Mouse (Mus musculus): ENCODE results near the gene Scnn1a. TPM values are rescaled to one million over a fixed set of nuclear protein-coding genes. Genes with fewer than 3 reads are reported as not detected.

Gene Scnn1a
- polyA plus RNA-seq, 1 experiment from 2014 or later: 0.29 TPM

GRCm38 (mm10) chr6:125286944-125287343 lies 33.5 kb upstream of the Scnn1a start:
- WGBS: 92% methylated on average over 4 of the region's 4 CpGs
- no peaks in the 10 kb centered on the region for H3K36me3 ChIP-seq (ENCODE audit: control insufficient read depth, insufficient read depth, low read length)
- ATAC-seq (no peak), DNase-seq (ENCODE audit: low spot score) (no peak)
- H3K9me3 ChIP-seq (replicated peaks; ENCODE audit: control insufficient read depth, low read length): no peaks in the 10 kb centered on the region
- no peaks in the 10 kb centered on the region for H3K27me3 ChIP-seq (replicated peaks; ENCODE audit: control insufficient read depth, insufficient read depth, low read length)
- H3K27ac ChIP-seq (ENCODE audit: low read depth, low read length): no peak overlapping the region
- H3K4me1 ChIP-seq (ENCODE audit: control insufficient read depth, insufficient read depth, low read length): no peaks in the 10 kb centered on the region
- no peak overlapping the region for H3K4me2 ChIP-seq (ENCODE audit: low read length)
- no peak overlapping the region for H3K4me3 ChIP-seq (ENCODE audit: low read depth, low read length)
- no peak overlapping the region for H3K9ac ChIP-seq (ENCODE audit: low read length)

GRCm38 (mm10) chr6:125288730-125289129 lies 31.7 kb upstream of the Scnn1a start:
- 80% methylated on average over 5 of the region's 5 CpGs for WGBS
- Histone ChIP-seq H3K27ac (ENCODE audit: low read depth, low read length) (no peak overlapping the region), H3K9ac (ENCODE audit: low read length) (no peak overlapping the region), H3K4me2 (ENCODE audit: low read length) (no peak overlapping the region), H3K9me3 (replicated peaks; ENCODE audit: control insufficient read depth, low read length) (no peaks in the 10 kb centered on the region), H3K36me3 (ENCODE audit: control insufficient read depth, insufficient read depth, low read length) (no peaks in the 10 kb centered on the region), H3K4me1 (ENCODE audit: control insufficient read depth, insufficient read depth, low read length) (no peaks in the 10 kb centered on the region), H3K4me3 (ENCODE audit: low read depth, low read length) (no peak overlapping the region), H3K27me3 (replicated peaks; ENCODE audit: control insufficient read depth, insufficient read depth, low read length) (no peaks in the 10 kb centered on the region)
- ATAC-seq: no peak
- no peak for DNase-seq (ENCODE audit: low spot score)

GRCm38 (mm10) chr6:125291329-125291728 lies 29.1 kb upstream of the Scnn1a start:
- Histone ChIP-seq H3K9me3 (replicated peaks; ENCODE audit: control insufficient read depth, low read length) (no peaks in the 10 kb centered on the region), H3K4me2 (ENCODE audit: low read length) (no peak overlapping the region), H3K9ac (ENCODE audit: low read length) (no peak overlapping the region), H3K36me3 (ENCODE audit: control insufficient read depth, insufficient read depth, low read length) (no peaks in the 10 kb centered on the region), H3K4me1 (ENCODE audit: control insufficient read depth, insufficient read depth, low read length) (no peaks in the 10 kb centered on the region), H3K27me3 (replicated peaks; ENCODE audit: control insufficient read depth, insufficient read depth, low read length) (no peaks in the 10 kb centered on the region), H3K27ac (ENCODE audit: low read depth, low read length) (no peak overlapping the region), H3K4me3 (ENCODE audit: low read depth, low read length) (no peak overlapping the region)
- WGBS: 88% methylated on average over 4 of the region's 4 CpGs
- no peak for DNase-seq (ENCODE audit: low spot score)
- ATAC-seq: no peak

- ATAC-seq: no peak
- no peak overlapping the region for H3K27ac ChIP-seq (ENCODE audit: low read depth, low read length)
- H3K9ac ChIP-seq (ENCODE audit: low read length): no peak overlapping the region
- H3K9me3 ChIP-seq (replicated peaks; ENCODE audit: control insufficient read depth, low read length): no peaks in the 10 kb centered on the region
- no peak overlapping the region for H3K4me3 ChIP-seq (ENCODE audit: low read depth, low read length)
- no peaks in the 10 kb centered on the region for H3K4me1 ChIP-seq (ENCODE audit: control insufficient read depth, insufficient read depth, low read length)
- no peaks in the 10 kb centered on the region for H3K36me3 ChIP-seq (ENCODE audit: control insufficient read depth, insufficient read depth, low read length)
- H3K4me2 ChIP-seq (ENCODE audit: low read length): no peak overlapping the region
- WGBS: 91% methylated on average over 7 of the region's 7 CpGs
- no peaks in the 10 kb centered on the region for H3K27me3 ChIP-seq (replicated peaks; ENCODE audit: control insufficient read depth, insufficient read depth, low read length)
- DNase-seq (ENCODE audit: low spot score): no peak
Observed at GRCm38 (mm10) chr6:125292256-125292655, 28.2 kb upstream of the Scnn1a start.

GRCm38 (mm10) chr6:125294049-125294448 lies 26.4 kb upstream of the Scnn1a start:
- Histone ChIP-seq H3K9me3 (replicated peaks; ENCODE audit: control insufficient read depth, low read length) (no peaks in the 10 kb centered on the region), H3K9ac (ENCODE audit: low read length) (no peak overlapping the region), H3K27me3 (replicated peaks; ENCODE audit: control insufficient read depth, insufficient read depth, low read length) (no peaks in the 10 kb centered on the region), H3K27ac (ENCODE audit: low read depth, low read length) (no peak overlapping the region), H3K4me1 (ENCODE audit: control insufficient read depth, insufficient read depth, low read length) (no peaks in the 10 kb centered on the region), H3K4me2 (ENCODE audit: low read length) (no peak overlapping the region), H3K4me3 (ENCODE audit: low read depth, low read length) (no peak overlapping the region), H3K36me3 (ENCODE audit: control insufficient read depth, insufficient read depth, low read length) (no peaks in the 10 kb centered on the region)
- no peak for ATAC-seq
- WGBS: 82% methylated on average over 4 of the region's 4 CpGs
- DNase-seq (ENCODE audit: low spot score): no peak

- WGBS: 78% methylated on average over 5 of the region's 5 CpGs
- Histone ChIP-seq H3K27ac (ENCODE audit: low read depth, low read length) (no peak overlapping the region), H3K4me3 (ENCODE audit: low read depth, low read length) (no peak overlapping the region), H3K4me1 (ENCODE audit: control insufficient read depth, insufficient read depth, low read length) (no peaks in the 10 kb centered on the region), H3K4me2 (ENCODE audit: low read length) (no peak overlapping the region), H3K27me3 (replicated peaks; ENCODE audit: control insufficient read depth, insufficient read depth, low read length) (no peaks in the 10 kb centered on the region), H3K9ac (ENCODE audit: low read length) (no peak overlapping the region), H3K9me3 (replicated peaks; ENCODE audit: control insufficient read depth, low read length) (no peaks in the 10 kb centered on the region), H3K36me3 (ENCODE audit: control insufficient read depth, insufficient read depth, low read length) (no peaks in the 10 kb centered on the region)
- DNase-seq (ENCODE audit: low spot score) (no peak), ATAC-seq (no peak)
Observed at GRCm38 (mm10) chr6:125297149-125297820, 23.2 kb upstream of the Scnn1a start.

- DNase-seq (ENCODE audit: low spot score) (no peak), ATAC-seq (no peak)
- H3K9ac ChIP-seq (ENCODE audit: low read length): no peak overlapping the region
- no peak overlapping the region for H3K4me3 ChIP-seq (ENCODE audit: low read depth, low read length)
- no peak overlapping the region for H3K27ac ChIP-seq (ENCODE audit: low read depth, low read length)
- H3K27me3 ChIP-seq (replicated peaks; ENCODE audit: control insufficient read depth, insufficient read depth, low read length): no peaks in the 10 kb centered on the region
- no peaks in the 10 kb centered on the region for H3K36me3 ChIP-seq (ENCODE audit: control insufficient read depth, insufficient read depth, low read length)
- WGBS: 68% methylated on average over 1 of the region's 1 CpGs
- H3K4me2 ChIP-seq (ENCODE audit: low read length): no peak overlapping the region
- no peaks in the 10 kb centered on the region for H3K9me3 ChIP-seq (replicated peaks; ENCODE audit: control insufficient read depth, low read length)
- no peaks in the 10 kb centered on the region for H3K4me1 ChIP-seq (ENCODE audit: control insufficient read depth, insufficient read depth, low read length)
Observed at GRCm38 (mm10) chr6:125300982-125301381, 19.5 kb upstream of the Scnn1a start.

GRCm38 (mm10) chr6:125302231-125302982 lies 18.1 kb upstream of the Scnn1a start:
- Histone ChIP-seq H3K36me3 (ENCODE audit: control insufficient read depth, insufficient read depth, low read length) (no peaks in the 10 kb centered on the region), H3K4me3 (ENCODE audit: low read depth, low read length) (no peak overlapping the region), H3K4me1 (ENCODE audit: control insufficient read depth, insufficient read depth, low read length) (no peaks in the 10 kb centered on the region), H3K4me2 (ENCODE audit: low read length) (no peak overlapping the region), H3K9ac (ENCODE audit: low read length) (no peak overlapping the region), H3K9me3 (replicated peaks; ENCODE audit: control insufficient read depth, low read length) (no peaks in the 10 kb centered on the region), H3K27ac (ENCODE audit: low read depth, low read length) (no peak overlapping the region), H3K27me3 (replicated peaks; ENCODE audit: control insufficient read depth, insufficient read depth, low read length) (no peaks in the 10 kb centered on the region)
- WGBS: 91% methylated on average over 24 of the region's 24 CpGs
- no peak for ATAC-seq
- DNase-seq (ENCODE audit: low spot score): no peak

GRCm38 (mm10) chr6:125303242-125303641 lies 17.2 kb upstream of the Scnn1a start:
- no peak for DNase-seq (ENCODE audit: low spot score)
- Histone ChIP-seq H3K4me2 (ENCODE audit: low read length) (no peak overlapping the region), H3K27me3 (replicated peaks; ENCODE audit: control insufficient read depth, insufficient read depth, low read length) (no peaks in the 10 kb centered on the region), H3K9me3 (replicated peaks; ENCODE audit: control insufficient read depth, low read length) (no peaks in the 10 kb centered on the region), H3K36me3 (ENCODE audit: control insufficient read depth, insufficient read depth, low read length) (no peaks in the 10 kb centered on the region), H3K4me1 (ENCODE audit: control insufficient read depth, insufficient read depth, low read length) (no peaks in the 10 kb centered on the region), H3K27ac (ENCODE audit: low read depth, low read length) (no peak overlapping the region), H3K9ac (ENCODE audit: low read length) (no peak overlapping the region), H3K4me3 (ENCODE audit: low read depth, low read length) (no peak overlapping the region)
- 65% methylated on average over 4 of the region's 4 CpGs for WGBS
- no peak for ATAC-seq

Data from forebrain, embryonic 14.5 days (tissue).